Mouse (Mus musculus) frontal cortex, postnatal 14 days (tissue): Measurements from ENCODE around the gene Dad1.

Experiments used
- DNase-seq, 2 experiments: peaks; one replicate each; pipeline ENCODE4 v3.0.0; 2022; ENCODE audit warnings: low spot score in 2 of 2

The Dad1 gene

GRCm38 (mm10) chr14:54224484-54225467, 29.1 kb downstream of the Dad1 start:
- no peak for DNase-seq

- DNase-seq: no peak
Measured at GRCm38 (mm10) chr14:54224064-54224417, 29.9 kb downstream of the Dad1 start.

- no peak for DNase-seq
Measured at GRCm38 (mm10) chr14:54223315-54224063, 30.4 kb downstream of the Dad1 start.

- no peak for DNase-seq
Measured at GRCm38 (mm10) chr14:54222289-54222727, 31.6 kb downstream of the Dad1 start.

GRCm38 (mm10) chr14:54221641-54222040, 32.3 kb downstream of the Dad1 start:
- DNase-seq: no peak

GRCm38 (mm10) chr14:54220726-54221494, 33.0 kb downstream of the Dad1 start:
- DNase-seq: no peak

- DNase-seq: no peak
Measured at GRCm38 (mm10) chr14:54219849-54220248, 34.1 kb downstream of the Dad1 start.

GRCm38 (mm10) chr14:54219256-54219655, 34.6 kb downstream of the Dad1 start:
- no peak for DNase-seq

- no peak for DNase-seq
Measured at GRCm38 (mm10) chr14:54218721-54219120, 35.2 kb downstream of the Dad1 start.

- no peak for DNase-seq
Measured at GRCm38 (mm10) chr14:54218233-54218632, 35.7 kb downstream of the Dad1 start.

GRCm38 (mm10) chr14:54216126-54216525, 37.8 kb downstream of the Dad1 start:
- DNase-seq: no peak

- DNase-seq: no peak
Measured at GRCm38 (mm10) chr14:54214901-54215300, 39.0 kb downstream of the Dad1 start.

- DNase-seq: no peak
Measured at GRCm38 (mm10) chr14:54214477-54214876, 39.4 kb downstream of the Dad1 start.

GRCm38 (mm10) chr14:54213734-54214133, 40.2 kb downstream of the Dad1 start:
- DNase-seq: no peak

GRCm38 (mm10) chr14:54211755-54212154, 42.1 kb downstream of the Dad1 start:
- DNase-seq: no peak

- no peak for DNase-seq
Measured at GRCm38 (mm10) chr14:54211199-54211598, 42.7 kb downstream of the Dad1 start.

- no peak for DNase-seq
Measured at GRCm38 (mm10) chr14:54210401-54210800, 43.5 kb downstream of the Dad1 start.

GRCm38 (mm10) chr14:54209932-54210331, 44.0 kb downstream of the Dad1 start:
- DNase-seq: no peak

- no peak for DNase-seq
Measured at GRCm38 (mm10) chr14:54208741-54209140, 45.2 kb downstream of the Dad1 start.

GRCm38 (mm10) chr14:54207924-54208323, 46.0 kb downstream of the Dad1 start:
- DNase-seq: no peak

GRCm38 (mm10) chr14:54206750-54207550, 47.0 kb downstream of the Dad1 start:
- DNase-seq: no peak
